Mouse (Mus musculus): ENCODE data around the gene Olfr699.
"Not testable (repeated sequence)": the region's sequence is repeated elsewhere in the genome, so short reads cannot be mapped to it uniquely, and the experiment has no call there.

Olfr699 gene

GRCm38 (mm10) chr7:106793098-106793497, at the start of gene Olfr699:
Gene Olfr699, minus strand, starts transcription at chr7:106793198.
- no peak for DNase-seq (ENCODE audit: low spot score)

- no peak for DNase-seq (ENCODE audit: low spot score)
Measured at GRCm38 (mm10) chr7:106833793-106834192, 40.8 kb upstream of the Olfr699 start, which contains the start of gene Olfr702. Gene Olfr702, minus strand, starts transcription at chr7:106833893.

GRCm38 (mm10) chr7:106818414-106818813, 25.4 kb upstream of the Olfr699 start:
- no peak for DNase-seq (ENCODE audit: low spot score)

GRCm38 (mm10) chr7:106815775-106816174, 22.8 kb upstream of the Olfr699 start:
- peak; percentile 2 for DNase-seq (ENCODE audit: low spot score)

- no peak for DNase-seq (ENCODE audit: low spot score)
Measured at GRCm38 (mm10) chr7:106813829-106814228, 20.8 kb upstream of the Olfr699 start, which contains the start of gene Olfr701. Gene Olfr701, plus strand, starts transcription at chr7:106814129.

- DNase-seq (ENCODE audit: low spot score), result no peak
Measured at GRCm38 (mm10) chr7:106808734-106809133, 15.7 kb upstream of the Olfr699 start, which contains the start of gene Olfr700. Gene Olfr700, minus strand, starts transcription at chr7:106808834.

- DNase-seq (ENCODE audit: low spot score), result no peak
Measured at GRCm38 (mm10) chr7:106788330-106788729, 4.7 kb downstream of the Olfr699 start.

GRCm38 (mm10) chr7:106761008-106761407, 32.0 kb downstream of the Olfr699 start:
- not testable (repeated sequence) for DNase-seq (ENCODE audit: low spot score)

GRCm38 (mm10) chr7:106758800-106759199, 34.2 kb downstream of the Olfr699 start:
- no peak for DNase-seq (ENCODE audit: low spot score)

GRCm38 (mm10) chr7:106755297-106755696, 37.7 kb downstream of the Olfr699 start, which contains the start of gene Olfr698:
Gene Olfr698, minus strand, starts transcription at chr7:106755397.
- no peak for DNase-seq (ENCODE audit: low spot score)

GRCm38 (mm10) chr7:106745811-106746210, 47.2 kb downstream of the Olfr699 start:
- no peak for DNase-seq (ENCODE audit: low spot score)

GRCm38 (mm10) chr7:106742343-106742742, 50.7 kb downstream of the Olfr699 start, which contains the start of gene Olfr697:
Gene Olfr697, minus strand, starts transcription at chr7:106742443.
- no peak for DNase-seq (ENCODE audit: low spot score)

Measured in c-Kit-positive CD71-positive TER-119-positive erythroid progenitor cells, embryonic 14.5 days (primary cell).